Mouse (Mus musculus) cortical plate, adult 2 months (tissue): ENCODE measurements around the gene Synj2.

Experiments
- CTCF ChIP-seq: fragments of 200-500 bp; IDR thresholded peaks from 2 replicates; pipeline ENCODE4 v1.5.1; 2011; ENCODE audit warnings: mild to moderate bottlenecking, control low read depth, low read length; ENCODE audit not compliant: insufficient read depth; ENCODE audit errors: extremely low read depth
- POLR2A ChIP-seq: fragments of 200-500 bp; IDR thresholded peaks from 2 replicates; pipeline ENCODE4 v1.6.1; 2011; ENCODE audit warnings: mild to moderate bottlenecking, low read length, control low read depth; ENCODE audit not compliant: insufficient read depth; ENCODE audit errors: extremely low read depth

DNA sequence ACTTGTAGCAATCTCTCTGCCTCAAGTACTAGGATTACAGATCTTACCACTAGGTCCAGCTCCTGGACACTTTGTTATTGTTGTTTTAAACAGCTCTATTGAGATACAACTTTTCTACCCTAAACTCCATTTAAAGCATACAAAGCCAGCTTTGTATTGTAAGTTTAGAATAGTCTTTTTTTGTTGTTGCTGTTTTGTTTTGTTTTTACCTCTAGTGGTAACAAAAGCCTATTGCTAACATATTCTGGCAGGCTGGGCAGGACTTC, 57.1 kb downstream of the Synj2 start:
- TF ChIP-seq POLR2A: no peak
- TF ChIP-seq CTCF: no peak
